Mouse (Mus musculus) layer of hippocampus, adult 8-10 months (tissue): ENCODE data around the gene Prim2. TPM values are rescaled to one million over a fixed set of nuclear protein-coding genes. Genes with fewer than 3 reads are reported as not detected.

Experiments
- DNase-seq, 2 experiments: peaks; one replicate each; pipeline ENCODE4 v3.0.0; 2022; ENCODE audit warnings: low spot score in 2 of 2
- total RNA-seq, 4 experiments: library from RNA; stranded (reverse); gene quantifications; 2 replicates each; pipeline ENCODE4 v1.2.4; 2022

Prim2 gene
- total RNA-seq, 4 experiments from 2014 or later: 5.0 to 7.4 (median 6.9) TPM

DNA sequence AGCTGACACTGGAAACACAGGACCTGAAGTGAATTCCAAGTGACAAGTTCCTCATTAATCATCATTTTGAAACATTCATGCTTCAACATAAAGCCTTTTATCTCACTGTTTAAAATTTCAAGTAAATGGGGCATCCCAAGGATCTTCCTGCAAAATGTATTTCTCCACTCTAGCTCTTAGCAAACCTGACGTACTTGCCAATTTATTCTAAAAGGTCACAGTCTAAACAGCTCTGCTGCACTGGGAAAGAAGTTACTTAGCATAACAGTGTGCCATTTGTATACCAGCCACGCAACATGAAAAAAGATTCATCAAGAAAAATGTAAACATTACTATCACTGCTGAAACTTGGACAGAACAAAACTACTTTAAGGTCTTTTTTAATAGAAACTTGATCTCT lies 61.5 kb downstream of the Prim2 start:
- DNase-seq: no peak

- no peak for DNase-seq
Observed at GRCm38 (mm10) chr1:33604087-33604699, 65.4 kb downstream of the Prim2 start.

GRCm38 (mm10) chr1:33599698-33600097 lies 69.9 kb downstream of the Prim2 start:
- DNase-seq: no peak

DNA sequence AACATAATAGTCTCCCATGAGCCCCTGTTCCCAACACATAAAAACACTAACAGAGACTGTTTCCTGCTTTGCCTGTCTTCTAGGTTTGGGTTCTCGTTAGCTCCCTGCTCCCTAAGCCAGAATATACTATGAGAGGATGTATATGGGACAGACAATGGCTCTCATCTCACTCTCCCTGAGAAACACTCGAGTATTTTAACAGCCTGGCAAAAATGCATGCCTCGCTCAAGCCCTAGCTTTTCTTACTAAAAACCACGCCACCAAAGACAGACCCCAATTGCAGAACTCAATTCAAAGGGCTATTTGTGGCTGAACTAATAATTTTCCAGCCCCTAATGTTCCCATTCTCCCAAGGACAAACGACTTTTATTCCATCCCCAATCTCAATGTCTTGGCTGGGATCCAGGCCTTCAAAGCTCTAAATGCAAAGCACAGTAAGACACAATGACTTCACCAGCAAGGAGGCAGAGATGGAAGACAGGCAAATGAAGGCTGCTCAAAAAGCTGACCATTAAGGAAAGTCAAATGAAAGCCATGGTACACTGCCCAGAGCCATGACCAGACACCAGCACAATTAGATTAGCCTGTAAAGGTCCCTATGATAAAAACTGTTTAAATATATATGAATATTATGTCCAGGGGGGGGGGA lies 70.5 kb downstream of the Prim2 start:
- no peak for DNase-seq

GRCm38 (mm10) chr1:33597043-33597442 lies 72.6 kb downstream of the Prim2 start:
- no peak for DNase-seq

GRCm38 (mm10) chr1:33595936-33596335 lies 73.7 kb downstream of the Prim2 start:
- DNase-seq: no peak

DNA sequence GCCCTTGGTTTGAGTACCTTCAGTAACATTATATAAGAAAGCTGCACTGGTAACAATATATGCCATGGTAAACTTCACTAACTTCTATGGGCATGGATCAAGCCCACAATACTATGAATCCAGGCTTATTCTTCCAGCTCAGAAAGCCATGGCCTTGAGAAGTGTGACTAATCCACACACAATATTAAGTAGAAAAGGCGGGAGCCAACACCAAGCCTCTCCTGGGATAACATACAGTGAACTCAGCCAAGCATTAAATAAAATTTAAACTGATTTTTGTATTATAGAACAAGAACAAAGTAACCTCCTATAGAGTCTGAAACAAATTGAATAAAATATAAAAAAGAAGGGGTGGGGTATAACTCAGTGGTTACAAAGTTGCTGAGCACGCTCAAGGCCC lies 74.6 kb downstream of the Prim2 start:
- no peak for DNase-seq

GRCm38 (mm10) chr1:33593718-33594388 lies 75.7 kb downstream of the Prim2 start:
- no peak for DNase-seq

DNA sequence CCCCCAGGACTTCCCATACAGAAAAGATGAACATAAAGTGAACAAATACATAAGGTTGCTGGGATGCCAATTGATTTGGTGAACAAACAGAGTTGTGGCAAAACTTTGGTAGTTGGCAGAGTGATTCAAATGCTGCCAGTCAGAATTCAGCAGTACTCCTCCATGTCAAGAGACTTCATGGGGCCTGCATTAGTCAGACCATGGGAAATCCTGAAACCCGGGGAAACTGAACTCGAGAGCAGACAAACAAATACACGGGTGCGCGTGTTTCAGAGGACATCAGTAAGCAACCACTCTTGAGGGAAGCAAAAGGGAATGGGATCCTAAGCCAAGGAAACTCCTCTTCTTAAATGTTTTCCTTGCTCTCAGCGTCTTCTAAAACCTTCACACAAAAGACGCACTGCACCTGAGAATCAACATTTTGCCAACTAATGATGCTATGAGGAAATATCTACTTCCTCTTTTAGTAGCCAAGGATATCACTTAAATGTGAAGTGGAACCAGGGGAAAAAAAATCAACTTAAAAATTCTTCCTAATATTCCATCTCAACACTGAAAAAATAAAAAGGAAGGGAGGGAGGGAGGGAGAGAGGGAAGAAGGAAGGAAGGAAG lies 77.5 kb downstream of the Prim2 start:
- DNase-seq: no peak

DNA sequence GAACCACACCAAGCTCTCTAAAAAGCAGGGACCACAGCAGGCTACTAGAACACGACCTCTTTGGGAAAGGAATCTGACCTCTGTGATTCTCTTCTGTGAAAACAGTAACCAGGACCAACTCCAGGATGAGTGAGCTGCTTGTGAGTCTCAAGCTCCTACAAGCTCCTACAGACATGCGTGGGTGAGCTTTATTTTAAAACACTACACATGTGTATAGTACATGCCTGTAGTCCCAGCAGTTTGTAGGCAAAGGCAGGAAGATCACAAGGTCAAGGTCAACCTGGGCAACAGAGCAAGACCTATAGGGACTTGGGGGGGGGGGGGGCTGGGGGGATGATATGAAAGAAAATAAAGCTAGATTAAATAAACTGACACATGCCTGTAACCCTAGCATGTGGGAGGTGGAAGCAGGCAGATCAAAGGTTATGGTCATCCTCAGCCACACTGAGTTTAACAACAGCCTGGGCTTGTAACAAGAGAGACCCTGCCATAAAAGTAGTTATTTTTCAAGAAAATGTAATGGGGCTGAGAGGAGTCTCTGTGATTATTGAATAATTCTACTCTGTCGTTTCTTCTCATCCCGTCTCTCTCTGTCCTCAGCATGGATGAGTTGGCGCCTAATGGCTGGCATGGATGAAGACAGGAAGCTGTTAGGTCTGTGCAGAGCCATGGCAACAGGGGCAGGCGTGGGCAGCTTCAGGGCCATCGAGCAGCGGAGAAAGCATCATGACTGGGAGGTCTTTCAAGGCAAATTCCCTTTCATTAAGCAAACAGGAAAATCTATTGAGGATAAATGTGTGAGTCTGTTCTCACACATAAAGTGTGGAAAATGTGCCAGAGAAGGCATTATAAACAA lies 78.8 kb downstream of the Prim2 start:
- no peak for DNase-seq

GRCm38 (mm10) chr1:33589531-33589930 lies 80.1 kb downstream of the Prim2 start:
- no peak for DNase-seq

DNA sequence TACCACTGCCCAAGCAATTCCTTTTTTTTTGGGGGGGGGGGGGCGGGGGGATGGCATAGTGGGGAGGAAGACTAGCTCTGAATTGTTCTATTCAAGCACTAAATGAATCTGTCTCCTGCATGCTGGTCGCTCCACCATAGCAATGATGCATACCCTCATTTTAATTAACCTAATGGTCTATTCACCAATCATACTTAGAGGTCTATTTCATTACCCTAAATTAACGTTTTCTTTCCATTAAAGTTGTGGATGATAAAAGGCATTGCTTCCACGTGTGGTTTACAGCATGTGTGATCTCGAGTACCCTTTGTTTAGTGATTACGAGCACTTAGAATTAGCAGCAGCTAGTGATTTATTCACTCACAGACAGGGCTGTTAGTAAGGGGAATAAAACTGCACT lies 81.0 kb downstream of the Prim2 start:
- no peak for DNase-seq

DNA sequence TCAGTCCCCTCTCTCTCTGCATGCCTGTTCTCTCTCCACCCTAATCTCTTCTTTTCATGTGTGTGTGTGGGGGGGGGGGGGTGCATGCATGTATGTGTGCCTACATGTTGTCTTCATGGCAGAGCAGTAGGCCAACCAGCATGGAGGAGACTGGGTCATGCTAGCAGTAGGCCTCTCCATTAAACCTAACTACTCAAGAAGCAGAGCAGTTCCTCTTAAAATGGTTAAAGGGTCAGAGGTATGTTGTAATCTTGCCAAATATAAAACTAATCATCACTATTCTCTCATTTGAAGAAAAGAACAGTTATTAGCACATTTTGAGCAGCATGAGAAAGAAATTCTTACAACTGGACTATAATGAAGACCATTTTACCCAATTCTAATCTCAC lies 85.0 kb downstream of the Prim2 start:
- DNase-seq: no peak

DNA sequence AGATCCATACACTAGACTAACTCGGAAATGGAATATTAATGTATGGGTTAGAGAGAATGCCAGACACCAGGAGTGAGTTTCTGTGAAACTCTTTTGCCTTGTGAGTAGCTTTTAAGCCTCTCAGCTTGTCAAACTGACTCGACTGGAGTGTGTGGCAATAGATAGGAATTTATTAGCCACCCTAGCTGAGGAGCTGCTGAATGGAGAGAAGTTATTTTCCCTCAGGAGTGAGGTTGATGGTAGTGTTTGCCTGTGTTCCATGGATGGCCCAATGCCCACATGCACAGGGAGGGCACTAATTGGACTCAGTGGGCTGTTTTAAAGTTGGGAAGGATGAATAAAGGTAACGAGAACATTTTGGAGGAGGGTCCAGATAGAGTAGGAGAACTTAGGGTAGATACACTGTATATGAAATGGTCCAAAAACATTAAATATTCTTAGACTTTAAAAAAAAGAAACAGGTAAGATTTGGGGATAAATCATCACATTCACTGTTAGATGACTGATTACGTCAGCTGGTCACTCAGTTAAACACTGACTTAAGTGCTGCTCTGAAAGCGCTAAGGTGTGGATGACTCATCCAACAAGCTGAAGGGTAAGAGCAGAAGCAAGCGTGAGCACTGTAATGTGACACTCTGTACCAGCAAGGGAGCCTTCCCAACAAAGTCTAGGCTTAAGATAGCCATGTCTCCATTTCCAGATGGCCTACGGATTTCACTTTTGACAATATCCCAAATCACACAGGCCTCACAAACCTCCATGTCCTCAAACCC lies 85.6 kb downstream of the Prim2 start:
- no peak for DNase-seq

- no peak for DNase-seq
Observed at GRCm38 (mm10) chr1:33578593-33578992, 91.0 kb downstream of the Prim2 start.

DNA sequence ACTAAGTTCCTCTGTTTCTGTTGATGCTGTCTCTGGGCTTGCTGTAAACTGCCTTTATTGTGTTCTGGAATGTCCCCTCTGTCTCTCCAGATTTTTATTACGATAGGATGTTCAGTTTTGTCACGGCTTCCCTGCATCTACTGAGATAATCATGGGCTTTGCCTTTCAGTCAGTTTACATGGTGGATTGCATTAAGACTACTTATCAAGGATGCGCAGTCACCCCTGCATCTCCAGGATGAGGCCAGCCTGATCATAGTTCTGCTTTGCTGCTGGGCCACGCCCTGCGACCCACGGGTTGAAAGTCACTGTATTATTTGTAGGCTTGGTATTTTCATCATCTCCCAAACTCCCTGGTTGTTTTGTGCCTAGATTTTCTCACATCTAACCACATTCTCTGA lies 95.1 kb downstream of the Prim2 start:
- DNase-seq: no peak

DNA sequence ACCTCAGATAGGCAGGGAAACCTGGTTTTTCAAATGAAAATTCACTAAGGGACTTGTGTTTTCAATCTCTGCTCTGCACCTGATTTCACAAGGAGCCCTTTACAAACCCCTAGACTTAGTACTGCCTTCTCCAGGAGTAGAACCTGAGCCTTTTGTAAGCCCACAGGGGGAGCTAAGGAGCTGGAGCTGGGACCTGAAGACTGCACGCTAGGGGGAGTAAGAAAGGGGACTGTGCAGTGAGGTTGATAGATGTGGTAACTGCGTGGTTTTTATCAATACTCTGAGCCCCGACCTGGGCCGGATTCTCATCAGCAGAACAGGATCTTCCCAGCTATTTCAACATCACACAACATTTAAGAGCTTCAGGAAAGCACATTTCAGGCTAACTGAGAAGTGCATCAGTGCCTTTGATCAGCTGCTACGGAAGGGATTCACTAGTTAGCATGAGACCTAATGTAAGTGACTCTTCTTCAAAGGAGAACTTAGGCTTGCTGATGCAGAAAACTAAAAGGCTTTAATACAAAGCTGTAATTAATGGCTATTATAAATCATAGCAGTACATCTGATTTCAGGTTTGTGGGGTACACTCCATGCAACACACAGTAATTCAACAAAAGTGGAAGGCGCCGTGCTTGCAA lies 103.7 kb downstream of the Prim2 start:
- no peak for DNase-seq

- DNase-seq: no peak
Observed at GRCm38 (mm10) chr1:33564032-33564431, 105.6 kb downstream of the Prim2 start.

DNA sequence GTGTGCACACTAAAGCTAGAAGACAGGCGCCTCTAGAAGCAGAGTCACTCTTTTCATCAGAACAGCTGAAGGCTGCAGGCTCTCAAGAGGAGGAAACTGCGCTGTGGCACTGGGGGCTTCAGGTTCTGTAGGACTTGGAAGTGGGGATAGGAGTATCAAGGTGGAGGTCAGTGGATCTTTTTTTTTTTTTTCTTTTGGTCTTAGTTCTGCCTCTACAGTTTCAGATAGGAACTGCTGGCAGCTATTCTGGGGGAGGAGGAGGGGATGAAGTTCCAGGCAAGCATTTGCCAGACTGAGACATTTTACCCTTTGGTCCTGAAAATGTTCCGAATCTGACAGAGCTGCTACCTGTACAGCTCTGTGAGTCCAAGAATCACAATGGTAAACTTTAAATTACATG lies 106.0 kb downstream of the Prim2 start:
- DNase-seq: no peak

GRCm38 (mm10) chr1:33556638-33557037 lies 113.0 kb downstream of the Prim2 start:
- DNase-seq: no peak
